Mouse (Mus musculus): ENCODE results near the gene Sdk2. TPM values are rescaled to one million over a fixed set of nuclear protein-coding genes. Genes with fewer than 3 reads are reported as not detected.

Sdk2 gene
- polyA plus RNA-seq, 1 experiment from 2014 or later = 3.6 TPM

DNA sequence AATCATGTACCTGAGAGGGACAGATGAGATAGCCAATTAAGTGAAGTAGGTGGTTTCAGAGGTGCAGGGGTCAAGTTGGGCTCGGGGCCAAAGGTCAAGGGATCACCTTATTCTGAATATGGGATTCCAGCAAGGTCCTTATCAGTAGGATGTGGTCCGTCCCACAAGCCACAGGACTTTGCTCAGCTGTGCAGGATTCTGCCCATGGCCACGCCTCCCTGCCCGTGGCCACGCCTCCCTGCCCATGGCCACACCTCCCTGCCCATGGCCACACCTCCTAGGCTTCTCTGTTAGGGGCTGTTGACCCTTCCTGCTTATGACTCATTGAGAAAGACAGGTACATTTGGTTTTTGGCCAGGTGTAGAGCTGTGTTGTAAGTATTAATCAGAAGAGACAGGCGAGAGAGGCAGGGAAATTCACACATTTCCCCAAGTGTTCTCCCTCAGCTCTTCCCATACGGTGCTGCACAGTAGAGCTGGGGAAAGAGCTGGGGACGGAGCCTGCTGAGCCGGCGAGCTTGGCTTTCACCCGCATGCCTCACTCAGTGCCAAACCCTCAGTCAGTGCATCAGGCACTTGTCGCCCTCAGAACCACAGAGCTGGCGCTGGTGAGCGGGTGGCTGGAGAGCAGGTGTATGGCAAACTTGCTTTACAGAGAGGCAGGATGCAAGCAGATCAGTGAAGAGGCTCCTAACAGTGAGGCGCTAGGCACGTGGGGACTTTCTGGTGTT lies 163.6 kb downstream of the Sdk2 start:
- no peak overlapping the region for H3K4me3 ChIP-seq (replicated peaks; ENCODE audit: low read length)
- no peak overlapping the region for H3K9ac ChIP-seq
- H3K9me3 ChIP-seq (ENCODE audit: control insufficient read depth, low read length) = no peaks in the 10 kb centered on the region
- 75% methylated on average over 16 of the region's 16 CpGs for WGBS
- no peaks in the 10 kb centered on the region for H3K36me3 ChIP-seq (replicated peaks; ENCODE audit: control insufficient read depth, insufficient read depth)
- no peak overlapping the region for H3K27ac ChIP-seq
- no peaks in the 10 kb centered on the region for H3K4me1 ChIP-seq (replicated peaks; ENCODE audit: control insufficient read depth, insufficient read depth, low read length)
- ATAC-seq (ENCODE audit: low FRiP score) (no peak), DNase-seq (ENCODE audit: low spot score) (no peak)
- no peak overlapping the region for H3K4me2 ChIP-seq (replicated peaks)
- no peaks in the 10 kb centered on the region for H3K27me3 ChIP-seq (ENCODE audit: control insufficient read depth, insufficient read depth, low read length)

DNA sequence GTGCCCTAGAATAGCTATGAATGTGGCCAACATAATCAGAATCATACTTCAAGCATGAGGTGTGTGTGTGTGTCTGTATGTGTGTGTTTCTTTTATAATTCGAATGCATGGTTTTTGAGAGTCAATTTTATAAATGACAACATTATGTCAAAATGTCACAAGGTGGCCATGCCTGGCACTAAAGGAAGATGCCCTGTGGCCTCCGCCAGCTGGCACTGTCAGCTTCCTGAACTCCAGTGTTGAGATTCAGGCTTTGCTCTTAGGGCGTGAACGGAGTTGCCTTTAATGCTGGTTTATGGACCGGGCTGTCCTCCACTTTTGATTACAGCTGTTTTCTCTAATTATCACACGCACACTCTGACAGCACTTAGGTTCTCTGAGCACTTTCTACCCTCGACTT lies 164.9 kb downstream of the Sdk2 start:
- Histone ChIP-seq H3K27me3 (ENCODE audit: control insufficient read depth, insufficient read depth, low read length) (no peaks in the 10 kb centered on the region), H3K36me3 (replicated peaks; ENCODE audit: control insufficient read depth, insufficient read depth) (no peaks in the 10 kb centered on the region), H3K4me3 (replicated peaks; ENCODE audit: low read length) (no peak overlapping the region), H3K27ac (no peak overlapping the region), H3K4me2 (replicated peaks) (no peak overlapping the region), H3K4me1 (replicated peaks; ENCODE audit: control insufficient read depth, insufficient read depth, low read length) (no peaks in the 10 kb centered on the region), H3K9ac (no peak overlapping the region), H3K9me3 (ENCODE audit: control insufficient read depth, low read length) (no peaks in the 10 kb centered on the region)
- WGBS = 90% methylated on average over 7 of the region's 7 CpGs
- ATAC-seq (ENCODE audit: low FRiP score) (no peak), DNase-seq (ENCODE audit: low spot score) (no peak)

DNA sequence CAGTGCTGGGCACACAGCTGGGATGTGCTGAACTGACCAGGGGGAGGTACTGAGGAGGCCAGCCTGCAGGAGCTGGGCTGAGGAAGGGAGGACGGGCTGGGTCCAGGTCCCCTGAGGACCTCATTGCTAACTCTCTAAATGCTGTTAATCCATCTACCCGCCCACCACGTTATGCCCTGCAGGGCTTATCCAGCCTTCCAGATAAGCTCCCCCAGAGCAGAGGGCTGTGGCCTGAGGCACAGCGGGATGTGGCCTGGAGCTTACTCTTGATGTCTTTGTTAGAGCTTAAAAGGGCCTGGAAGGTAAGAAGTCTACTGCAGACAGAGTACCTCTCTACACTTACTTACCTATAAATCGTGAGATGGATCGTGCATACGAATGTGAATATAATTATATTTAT lies 168.2 kb downstream of the Sdk2 start:
- no peak overlapping the region for H3K4me2 ChIP-seq (replicated peaks)
- no peak overlapping the region for H3K9ac ChIP-seq
- H3K27me3 ChIP-seq (ENCODE audit: control insufficient read depth, insufficient read depth, low read length) = no peaks in the 10 kb centered on the region
- H3K36me3 ChIP-seq (replicated peaks; ENCODE audit: control insufficient read depth, insufficient read depth) = no peaks in the 10 kb centered on the region
- WGBS = 39% methylated on average over 7 of the region's 7 CpGs
- H3K9me3 ChIP-seq (ENCODE audit: control insufficient read depth, low read length) = no peaks in the 10 kb centered on the region
- no peak overlapping the region for H3K27ac ChIP-seq
- DNase-seq (ENCODE audit: low spot score) (no peak), ATAC-seq (ENCODE audit: low FRiP score) (no peak)
- H3K4me1 ChIP-seq (replicated peaks; ENCODE audit: control insufficient read depth, insufficient read depth, low read length) = no peaks in the 10 kb centered on the region
- H3K4me3 ChIP-seq (replicated peaks; ENCODE audit: low read length) = no peak overlapping the region

DNA sequence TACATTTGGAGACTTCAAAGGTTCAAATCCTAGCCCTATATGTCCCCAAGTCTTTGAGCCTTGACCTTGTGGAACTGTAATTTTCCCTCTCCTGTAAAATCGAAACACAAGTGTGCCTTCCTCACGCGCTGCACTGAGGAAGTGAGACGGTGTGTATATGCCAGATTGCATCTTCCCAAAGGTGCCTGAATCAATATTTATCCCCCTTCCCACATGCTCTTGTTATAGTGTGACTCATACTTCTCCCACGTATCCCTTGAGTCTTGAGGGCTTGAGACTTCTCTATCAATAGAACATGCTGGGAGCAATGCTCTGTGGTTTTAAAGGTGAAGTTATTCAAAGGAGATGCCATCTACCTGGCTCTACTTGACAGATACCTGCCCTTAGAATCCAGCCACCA lies 170.8 kb downstream of the Sdk2 start:
- Histone ChIP-seq H3K4me1 (replicated peaks; ENCODE audit: control insufficient read depth, insufficient read depth, low read length) (no peaks in the 10 kb centered on the region), H3K4me2 (replicated peaks) (no peak overlapping the region), H3K27me3 (ENCODE audit: control insufficient read depth, insufficient read depth, low read length) (no peaks in the 10 kb centered on the region), H3K36me3 (replicated peaks; ENCODE audit: control insufficient read depth, insufficient read depth) (no peaks in the 10 kb centered on the region), H3K9ac (no peak overlapping the region), H3K4me3 (replicated peaks; ENCODE audit: low read length) (no peak overlapping the region), H3K27ac (no peak overlapping the region), H3K9me3 (ENCODE audit: control insufficient read depth, low read length) (no peaks in the 10 kb centered on the region)
- 87% methylated on average over 5 of the region's 5 CpGs for WGBS
- DNase-seq (ENCODE audit: low spot score) (no peak), ATAC-seq (ENCODE audit: low FRiP score) (no peak)

DNA sequence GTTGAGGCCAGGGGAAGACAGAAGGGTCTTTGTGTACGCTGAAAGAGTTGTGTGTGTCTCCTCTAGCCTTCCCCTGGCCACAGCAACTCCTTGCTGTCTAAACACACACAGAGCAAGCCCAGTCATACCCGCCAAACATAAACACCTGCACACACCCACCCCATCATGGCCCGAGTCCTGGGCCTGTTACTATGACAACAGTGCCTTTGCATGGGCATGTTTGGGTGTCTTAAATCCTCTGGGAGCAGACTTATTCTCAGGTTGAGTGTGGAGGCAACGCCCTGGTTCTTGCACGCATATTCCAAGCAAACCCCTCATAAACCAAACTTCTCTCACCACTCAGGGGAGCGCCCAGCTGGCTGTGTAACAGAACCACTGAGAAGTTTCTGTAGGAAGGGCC lies 173.9 kb downstream of the Sdk2 start:
- no peaks in the 10 kb centered on the region for H3K9me3 ChIP-seq (ENCODE audit: control insufficient read depth, low read length)
- H3K4me2 ChIP-seq (replicated peaks) = no peak overlapping the region
- H3K36me3 ChIP-seq (replicated peaks; ENCODE audit: control insufficient read depth, insufficient read depth) = no peaks in the 10 kb centered on the region
- WGBS = 67% methylated on average over 6 of the region's 6 CpGs
- DNase-seq (ENCODE audit: low spot score) = no peak
- H3K4me3 ChIP-seq (replicated peaks; ENCODE audit: low read length) = no peak overlapping the region
- H3K27me3 ChIP-seq (ENCODE audit: control insufficient read depth, insufficient read depth, low read length) = no peaks in the 10 kb centered on the region
- H3K27ac ChIP-seq = no peak overlapping the region
- no peak for ATAC-seq (ENCODE audit: low FRiP score)
- H3K9ac ChIP-seq = no peak overlapping the region
- no peaks in the 10 kb centered on the region for H3K4me1 ChIP-seq (replicated peaks; ENCODE audit: control insufficient read depth, insufficient read depth, low read length)

GRCm38 (mm10) chr11:113892067-113892466 lies 174.8 kb downstream of the Sdk2 start:
- Histone ChIP-seq H3K9me3 (ENCODE audit: control insufficient read depth, low read length) (no peaks in the 10 kb centered on the region), H3K27ac (no peak overlapping the region), H3K27me3 (ENCODE audit: control insufficient read depth, insufficient read depth, low read length) (no peaks in the 10 kb centered on the region), H3K9ac (no peak overlapping the region), H3K36me3 (replicated peaks; ENCODE audit: control insufficient read depth, insufficient read depth) (no peaks in the 10 kb centered on the region), H3K4me1 (replicated peaks; ENCODE audit: control insufficient read depth, insufficient read depth, low read length) (no peaks in the 10 kb centered on the region), H3K4me3 (replicated peaks; ENCODE audit: low read length) (no peak overlapping the region), H3K4me2 (replicated peaks) (no peak overlapping the region)
- ATAC-seq (ENCODE audit: low FRiP score) (no peak), DNase-seq (ENCODE audit: low spot score) (no peak)
- WGBS = 61% methylated on average over 6 of the region's 6 CpGs

GRCm38 (mm10) chr11:113888156-113888750 lies 178.6 kb downstream of the Sdk2 start:
- Histone ChIP-seq H3K4me2 (replicated peaks) (no peak overlapping the region), H3K27ac (no peak overlapping the region), H3K4me3 (replicated peaks; ENCODE audit: low read length) (no peak overlapping the region), H3K4me1 (replicated peaks; ENCODE audit: control insufficient read depth, insufficient read depth, low read length) (no peaks in the 10 kb centered on the region), H3K27me3 (ENCODE audit: control insufficient read depth, insufficient read depth, low read length) (no peaks in the 10 kb centered on the region), H3K36me3 (replicated peaks; ENCODE audit: control insufficient read depth, insufficient read depth) (no peaks in the 10 kb centered on the region), H3K9ac (no peak overlapping the region), H3K9me3 (ENCODE audit: control insufficient read depth, low read length) (no peaks in the 10 kb centered on the region)
- WGBS = 81% methylated on average over 5 of the region's 5 CpGs
- ATAC-seq (ENCODE audit: low FRiP score) = no peak
- no peak for DNase-seq (ENCODE audit: low spot score)

- ATAC-seq (ENCODE audit: low FRiP score) = no peak
These were observed 180.5 kb downstream of the Sdk2 start for GRCm38 (mm10) chr11:113886299-113886698.

DNA sequence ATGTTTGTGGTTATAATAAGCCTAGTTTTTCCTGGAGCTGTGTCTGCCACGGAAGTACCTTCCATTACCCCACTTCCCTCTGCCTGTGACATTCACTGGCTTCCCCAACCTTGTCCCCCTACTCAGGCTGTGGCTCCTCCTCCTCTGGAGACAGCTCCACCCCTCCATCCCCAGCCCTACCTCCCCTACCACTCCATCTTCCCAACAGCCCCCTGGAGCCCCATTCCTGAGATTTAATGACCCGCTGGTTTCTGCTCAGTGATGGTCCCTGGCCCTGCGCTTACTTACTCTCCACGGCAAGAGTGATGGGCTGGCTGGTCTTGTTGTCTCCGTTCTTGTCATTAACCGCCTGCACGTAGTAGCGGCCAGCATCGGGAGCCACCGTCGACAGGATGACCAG lies 181.9 kb downstream of the Sdk2 start:
- H3K27ac ChIP-seq = no peak overlapping the region
- no peaks in the 10 kb centered on the region for H3K4me1 ChIP-seq (replicated peaks; ENCODE audit: control insufficient read depth, insufficient read depth, low read length)
- H3K9ac ChIP-seq = no peak overlapping the region
- no peaks in the 10 kb centered on the region for H3K9me3 ChIP-seq (ENCODE audit: control insufficient read depth, low read length)
- WGBS = 65% methylated on average over 11 of the region's 11 CpGs
- no peak for DNase-seq (ENCODE audit: low spot score)
- ATAC-seq (ENCODE audit: low FRiP score) = 0 out of 2 replicates have a peak, but pooled peaks have one; percentile 60
- H3K36me3 ChIP-seq (replicated peaks; ENCODE audit: control insufficient read depth, insufficient read depth) = no peaks in the 10 kb centered on the region
- no peak overlapping the region for H3K4me3 ChIP-seq (replicated peaks; ENCODE audit: low read length)
- H3K4me2 ChIP-seq (replicated peaks) = no peak overlapping the region
- no peaks in the 10 kb centered on the region for H3K27me3 ChIP-seq (ENCODE audit: control insufficient read depth, insufficient read depth, low read length)

More at GRCm38 (mm10) chr11:113886299-113886698, 180.5 kb downstream of the Sdk2 start:
- no peak overlapping the region for H3K9ac ChIP-seq
- H3K36me3 ChIP-seq (replicated peaks; ENCODE audit: control insufficient read depth, insufficient read depth) = no peaks in the 10 kb centered on the region
- H3K4me3 ChIP-seq (replicated peaks; ENCODE audit: low read length) = no peak overlapping the region
- H3K9me3 ChIP-seq (ENCODE audit: control insufficient read depth, low read length) = no peaks in the 10 kb centered on the region
- H3K4me2 ChIP-seq (replicated peaks) = no peak overlapping the region
- H3K4me1 ChIP-seq (replicated peaks; ENCODE audit: control insufficient read depth, insufficient read depth, low read length) = no peaks in the 10 kb centered on the region
- no peak overlapping the region for H3K27ac ChIP-seq
- WGBS = 70% methylated on average over 7 of the region's 7 CpGs
- no peak for DNase-seq (ENCODE audit: low spot score)
- H3K27me3 ChIP-seq (ENCODE audit: control insufficient read depth, insufficient read depth, low read length) = no peaks in the 10 kb centered on the region
